Mouse (Mus musculus) heart, embryonic 13.5 days (tissue): ENCODE results near the gene Cntn1. TPM values are rescaled to one million over a fixed set of nuclear protein-coding genes. Genes with fewer than 3 reads are reported as not detected.

Experiments used
- ATAC-seq: fragments of 200-750 bp; cut with Nextera tagmentation; 2 replicates; pipeline ENCODE4 v1.8.0; 2017; ENCODE audit warnings: moderate TSS enrichment; ENCODE audit not compliant: insufficient number of reproducible peaks, low FRiP score, low TSS enrichment; ENCODE audit errors: extremely low read depth
- H3K27ac ChIP-seq: fragments of 300-500 bp; sonication (generic); replicated peaks from 2 replicates; pipeline ENCODE4 v1.5.1; 2015; ENCODE audit warnings: moderate library complexity, mild to moderate bottlenecking, inconsistent platforms
- H3K27me3 ChIP-seq: fragments of 300-500 bp; sonication (generic); replicated peaks from 2 replicates; pipeline ENCODE4 v1.6.1; 2015; ENCODE audit warnings: mild to moderate bottlenecking, inconsistent platforms
- H3K36me3 ChIP-seq: fragments of 300-500 bp; sonication (generic); 2 replicates; pipeline ENCODE4 v1.6.1; 2015; ENCODE audit warnings: mild to moderate bottlenecking, inconsistent platforms
- H3K4me1 ChIP-seq: fragments of 300-500 bp; sonication (generic); 2 replicates; pipeline ENCODE4 v1.6.1; 2015; ENCODE audit warnings: inconsistent platforms
- H3K4me2 ChIP-seq: fragments of 300-500 bp; sonication (generic); 2 replicates; pipeline ENCODE4 v1.6.1; 2015; ENCODE audit warnings: inconsistent platforms, mild to moderate bottlenecking, moderate library complexity
- H3K4me3 ChIP-seq: fragments of 300-500 bp; sonication (generic); 2 replicates; pipeline ENCODE4 v1.5.1; 2015; ENCODE audit warnings: moderate library complexity, mild to moderate bottlenecking, inconsistent platforms
- H3K9ac ChIP-seq: fragments of 300-500 bp; sonication (generic); 2 replicates; pipeline ENCODE4 v1.6.1; 2015; ENCODE audit warnings: inconsistent platforms, mild to moderate bottlenecking, moderate library complexity
- H3K9me3 ChIP-seq: fragments of 300-500 bp; sonication (generic); 2 replicates; pipeline ENCODE4 v1.6.1; 2016; ENCODE audit warnings: inconsistent platforms
- WGBS: fragments of 180-500 bp; shearing (Covaris S2); methylation state at CpG from one replicate; pipeline ENCODE4 v1.1.7; 2015; ENCODE audit warnings: mixed read lengths; 5-methylcytosine and 5-hydroxymethylcytosine counted together
- polyA plus RNA-seq: library from polyadenylated mRNA; unstranded; fragments of >200 nt; fragmentation: Nextera tagmentation; extraction: Ambion mirVana; gene quantifications from 2 replicates; pipeline ENCODE4 v1.2.1, GENCODE M21; 2015

The Cntn1 gene
- polyA plus RNA-seq, 1 experiment from 2014 or later = 0.43 TPM

GRCm38 (mm10) chr15:92271801-92272365 is 220.9 kb downstream of the Cntn1 start:
- WGBS = 75% methylated on average over 6 of the region's 6 CpGs
- Histone ChIP-seq H3K9ac (no peak overlapping the region), H3K4me2 (no peak overlapping the region), H3K9me3 (no peaks in the 10 kb centered on the region), H3K27ac (no peak overlapping the region), H3K36me3 (no peaks in the 10 kb centered on the region), H3K4me1 (peaks cover 3% of the 10 kb centered on the region), H3K27me3 (no peaks in the 10 kb centered on the region), H3K4me3 (no peak overlapping the region)
- ATAC-seq = no peak

- no peak for ATAC-seq
- Histone ChIP-seq H3K9me3 (no peaks in the 10 kb centered on the region), H3K4me3 (no peak overlapping the region), H3K9ac (no peak overlapping the region), H3K27me3 (no peaks in the 10 kb centered on the region), H3K4me2 (no peak overlapping the region), H3K27ac (no peak overlapping the region), H3K4me1 (peaks cover 5% of the 10 kb centered on the region), H3K36me3 (no peaks in the 10 kb centered on the region)
- WGBS = 30% methylated on average over 4 of the region's 4 CpGs
Measured at GRCm38 (mm10) chr15:92276826-92277225, 225.9 kb downstream of the Cntn1 start.

- Histone ChIP-seq H3K9ac (no peak overlapping the region), H3K4me1 (peaks cover 5% of the 10 kb centered on the region), H3K9me3 (no peaks in the 10 kb centered on the region), H3K27me3 (no peaks in the 10 kb centered on the region), H3K36me3 (no peaks in the 10 kb centered on the region), H3K27ac (no peak overlapping the region), H3K4me3 (no peak overlapping the region), H3K4me2 (no peak overlapping the region)
- 79% methylated on average over 4 of the region's 4 CpGs for WGBS
- no peak for ATAC-seq
Measured at GRCm38 (mm10) chr15:92277984-92278383, 227.0 kb downstream of the Cntn1 start.

- no peak for ATAC-seq
- Histone ChIP-seq H3K9me3 (no peaks in the 10 kb centered on the region), H3K4me1 (peaks cover 5% of the 10 kb centered on the region), H3K27ac (no peak overlapping the region), H3K4me3 (no peak overlapping the region), H3K36me3 (no peaks in the 10 kb centered on the region), H3K4me2 (no peak overlapping the region), H3K27me3 (no peaks in the 10 kb centered on the region), H3K9ac (no peak overlapping the region)
- 69% methylated on average over 6 of the region's 6 CpGs for WGBS
Measured at GRCm38 (mm10) chr15:92280966-92281365, 230.0 kb downstream of the Cntn1 start.

- Histone ChIP-seq H3K9ac (no peak overlapping the region), H3K27ac (no peak overlapping the region), H3K27me3 (no peaks in the 10 kb centered on the region), H3K36me3 (no peaks in the 10 kb centered on the region), H3K9me3 (no peaks in the 10 kb centered on the region), H3K4me1 (no peaks in the 10 kb centered on the region), H3K4me3 (no peak overlapping the region), H3K4me2 (no peak overlapping the region)
- ATAC-seq = no peak
- WGBS = 76% methylated on average over 4 of the region's 4 CpGs
Measured at GRCm38 (mm10) chr15:92287616-92288015, 236.7 kb downstream of the Cntn1 start.

GRCm38 (mm10) chr15:92296479-92296878 is 245.5 kb downstream of the Cntn1 start:
- Histone ChIP-seq H3K36me3 (no peaks in the 10 kb centered on the region), H3K9me3 (no peaks in the 10 kb centered on the region), H3K4me3 (no peak overlapping the region), H3K27me3 (no peaks in the 10 kb centered on the region), H3K4me2 (no peak overlapping the region), H3K9ac (no peak overlapping the region), H3K27ac (no peak overlapping the region), H3K4me1 (no peaks in the 10 kb centered on the region)
- 75% methylated on average over 3 of the region's 3 CpGs for WGBS
- ATAC-seq = no peak

- ATAC-seq = no peak
- no peak overlapping the region for H3K4me2 ChIP-seq
- H3K27me3 ChIP-seq = no peaks in the 10 kb centered on the region
- H3K4me1 ChIP-seq = no peaks in the 10 kb centered on the region
- H3K4me3 ChIP-seq = no peak overlapping the region
- no peak overlapping the region for H3K9ac ChIP-seq
- 70% methylated on average over 6 of the region's 6 CpGs for WGBS
- no peaks in the 10 kb centered on the region for H3K9me3 ChIP-seq
- H3K27ac ChIP-seq = no peak overlapping the region
- no peaks in the 10 kb centered on the region for H3K36me3 ChIP-seq
Measured at GRCm38 (mm10) chr15:92302796-92303195, 251.8 kb downstream of the Cntn1 start.

- WGBS = 67% methylated on average over 5 of the region's 5 CpGs
Measured at GRCm38 (mm10) chr15:92304221-92304620, 253.3 kb downstream of the Cntn1 start.

GRCm38 (mm10) chr15:92321959-92322358 is 271.0 kb downstream of the Cntn1 start:
- Histone ChIP-seq H3K27ac (no peak overlapping the region), H3K27me3 (no peaks in the 10 kb centered on the region), H3K9ac (no peak overlapping the region), H3K4me1 (0 out of 2 replicates have a peak, but pooled peaks cover 3% of the 10 kb centered on the region), H3K4me3 (no peak overlapping the region), H3K9me3 (no peaks in the 10 kb centered on the region), H3K4me2 (no peak overlapping the region), H3K36me3 (no peaks in the 10 kb centered on the region)
- no peak for ATAC-seq
- WGBS = 75% methylated on average over 6 of the region's 6 CpGs

More at GRCm38 (mm10) chr15:92304221-92304620, 253.3 kb downstream of the Cntn1 start:
- H3K4me3 ChIP-seq = no peak overlapping the region
- H3K27ac ChIP-seq = no peak overlapping the region
- no peaks in the 10 kb centered on the region for H3K27me3 ChIP-seq
- H3K36me3 ChIP-seq = no peaks in the 10 kb centered on the region
- no peaks in the 10 kb centered on the region for H3K9me3 ChIP-seq
- no peak for ATAC-seq
- H3K4me2 ChIP-seq = no peak overlapping the region
- no peak overlapping the region for H3K9ac ChIP-seq
- no peaks in the 10 kb centered on the region for H3K4me1 ChIP-seq

- no peaks in the 10 kb centered on the region for H3K9me3 ChIP-seq
- H3K27ac ChIP-seq = no peak overlapping the region
- H3K4me3 ChIP-seq = no peak overlapping the region
- no peaks in the 10 kb centered on the region for H3K36me3 ChIP-seq
- no peak for ATAC-seq
- H3K9ac ChIP-seq = no peak overlapping the region
- H3K4me2 ChIP-seq = no peak overlapping the region
- 54% methylated on average over 7 of the region's 7 CpGs for WGBS
- no peaks in the 10 kb centered on the region for H3K27me3 ChIP-seq
- no peaks in the 10 kb centered on the region for H3K4me1 ChIP-seq
Measured at GRCm38 (mm10) chr15:92327111-92327510, 276.1 kb downstream of the Cntn1 start.

GRCm38 (mm10) chr15:92340253-92340652 is 289.3 kb downstream of the Cntn1 start:
- Histone ChIP-seq H3K36me3 (no peaks in the 10 kb centered on the region), H3K9me3 (no peaks in the 10 kb centered on the region), H3K27ac (no peak overlapping the region), H3K9ac (no peak overlapping the region), H3K4me1 (0 out of 2 replicates have a peak, but pooled peaks cover 2% of the 10 kb centered on the region), H3K27me3 (no peaks in the 10 kb centered on the region), H3K4me3 (no peak overlapping the region), H3K4me2 (no peak overlapping the region)
- WGBS = 89% methylated on average over 6 of the region's 6 CpGs
- ATAC-seq = no peak

GRCm38 (mm10) chr15:92341424-92341823 is 290.5 kb downstream of the Cntn1 start:
- H3K4me2 ChIP-seq = no peak overlapping the region
- H3K9me3 ChIP-seq = no peaks in the 10 kb centered on the region
- ATAC-seq = no peak
- H3K4me3 ChIP-seq = no peak overlapping the region
- 76% methylated on average over 2 of the region's 2 CpGs for WGBS
- H3K27me3 ChIP-seq = no peaks in the 10 kb centered on the region
- 0 out of 2 replicates have a peak, but pooled peaks cover 2% of the 10 kb centered on the region for H3K4me1 ChIP-seq
- no peak overlapping the region for H3K9ac ChIP-seq
- H3K27ac ChIP-seq = no peak overlapping the region
- no peaks in the 10 kb centered on the region for H3K36me3 ChIP-seq
